Mouse (Mus musculus) embryonic facial prominence, embryonic 11.5 days (tissue): ENCODE measurements around the gene Phf21a. TPM values are rescaled to one million over a fixed set of nuclear protein-coding genes. Genes with fewer than 3 reads are reported as not detected.

Source experiments
- ATAC-seq: fragments of 200-750 bp; cut with Nextera tagmentation; replicated peaks from 2 replicates; pipeline ENCODE4 v1.8.0; 2017; ENCODE audit warnings: low read depth; ENCODE audit not compliant: insufficient number of reproducible peaks, low FRiP score, low TSS enrichment
- DNase-seq: peaks from one replicate; pipeline ENCODE4 v3.0.0-alpha.2; 2015; ENCODE audit warnings: low spot score
- H3K27ac ChIP-seq: fragments of 300-500 bp; sonication (generic); replicated peaks from 2 replicates; pipeline ENCODE4 v1.5.1; 2014; ENCODE audit warnings: mild to moderate bottlenecking, low read depth, low read length, control low read depth
- H3K27me3 ChIP-seq: fragments of 300-500 bp; sonication (generic); 2 replicates; pipeline ENCODE4 v1.6.1; 2014; ENCODE audit warnings: mild to moderate bottlenecking, low read length, moderate library complexity, mixed read lengths; ENCODE audit not compliant: control insufficient read depth, insufficient read depth
- H3K36me3 ChIP-seq: fragments of 300-500 bp; sonication (generic); replicated peaks from 2 replicates; pipeline ENCODE4 v1.6.1; 2014; ENCODE audit warnings: low read depth, mild to moderate bottlenecking, low read length, moderate library complexity, mixed read lengths; ENCODE audit not compliant: control insufficient read depth, insufficient read depth
- H3K4me1 ChIP-seq: fragments of 300-500 bp; sonication (generic); 2 replicates; pipeline ENCODE4 v1.6.1; 2014; ENCODE audit warnings: low read length, mixed read lengths; ENCODE audit not compliant: control insufficient read depth, insufficient read depth
- H3K4me2 ChIP-seq: fragments of 300-500 bp; sonication (generic); 2 replicates; pipeline ENCODE4 v1.6.1; 2014; ENCODE audit warnings: low read depth, mild to moderate bottlenecking, control low read depth, low read length, moderate library complexity
- H3K4me3 ChIP-seq: fragments of 300-500 bp; sonication (generic); 2 replicates; pipeline ENCODE4 v1.5.1; 2014; ENCODE audit warnings: low read depth, low read length, control low read depth
- H3K9ac ChIP-seq: fragments of 300-500 bp; sonication (generic); replicated peaks from 2 replicates; pipeline ENCODE4 v1.6.1; 2014; ENCODE audit warnings: mild to moderate bottlenecking, control low read depth, low read length
- H3K9me3 ChIP-seq: fragments of 300-500 bp; sonication (generic); replicated peaks from 2 replicates; pipeline ENCODE4 v1.6.1; 2016; ENCODE audit warnings: mild to moderate bottlenecking, low read length, inconsistent platforms, mixed read lengths; ENCODE audit not compliant: control insufficient read depth
- WGBS: fragments of 180-500 bp; shearing (Covaris S2); extraction: QIAGEN DNeasy Blood & Tissue Kit; methylation state at CpG from one replicate; pipeline ENCODE4 v1.1.7; 2014; 5-methylcytosine and 5-hydroxymethylcytosine counted together
- polyA plus RNA-seq: library from polyadenylated mRNA; unstranded; fragments of >200 nt; fragmentation: Nextera tagmentation; extraction: Ambion mirVana; gene quantifications from 2 replicates; pipeline ENCODE4 v1.2.1, GENCODE M21; 2014

The Phf21a gene
- polyA plus RNA-seq, 1 experiment from 2014 or later = 41.8 TPM

- DNase-seq (no peak), ATAC-seq (no peak)
- no peak overlapping the region for H3K4me2 ChIP-seq
- H3K4me3 ChIP-seq = no peak overlapping the region
- H3K4me1 ChIP-seq = peaks cover 3% of the 10 kb centered on the region; the same call in 1 of the 2 replicates
- no peak overlapping the region for H3K9ac ChIP-seq
- H3K27me3 ChIP-seq = no peaks in the 10 kb centered on the region
- no peak overlapping the region for H3K27ac ChIP-seq
- H3K9me3 ChIP-seq = no peaks in the 10 kb centered on the region
- no peaks in the 10 kb centered on the region; the same call in 1 of the 2 replicates for H3K36me3 ChIP-seq
- 96% methylated on average over 7 of the region's 7 CpGs for WGBS
These were observed 284.4 kb downstream of the Phf21a start for GRCm38 (mm10) chr2:92377320-92377719.

GRCm38 (mm10) chr2:92379783-92380494 is 287.0 kb downstream of the Phf21a start:
- H3K4me3 ChIP-seq = no peak overlapping the region
- H3K9ac ChIP-seq = no peak overlapping the region
- no peaks in the 10 kb centered on the region for H3K9me3 ChIP-seq
- no peak for ATAC-seq
- H3K27me3 ChIP-seq = no peaks in the 10 kb centered on the region
- H3K27ac ChIP-seq = no peak overlapping the region
- H3K4me1 ChIP-seq = peaks cover 3% of the 10 kb centered on the region; the same call in 1 of the 2 replicates
- H3K4me2 ChIP-seq = no peak overlapping the region
- no peak for DNase-seq
- WGBS = 76% methylated on average over 17 of the region's 17 CpGs
- H3K36me3 ChIP-seq = peaks cover 2% of the 10 kb centered on the region; the same call in 1 of the 2 replicates

- ATAC-seq (no peak), DNase-seq (no peak)
- peaks cover 4% of the 10 kb centered on the region; the same call in 1 of the 2 replicates for H3K36me3 ChIP-seq
- no peak overlapping the region for H3K4me2 ChIP-seq
- no peaks in the 10 kb centered on the region for H3K27me3 ChIP-seq
- H3K4me1 ChIP-seq = peaks cover 3% of the 10 kb centered on the region; the same call in 1 of the 2 replicates
- H3K27ac ChIP-seq = no peak overlapping the region
- no peaks in the 10 kb centered on the region for H3K9me3 ChIP-seq
- no peak overlapping the region for H3K9ac ChIP-seq
- WGBS = 75% methylated on average over 6 of the region's 6 CpGs
- H3K4me3 ChIP-seq = no peak overlapping the region
These were observed 287.7 kb downstream of the Phf21a start for GRCm38 (mm10) chr2:92380495-92381050.

DNA sequence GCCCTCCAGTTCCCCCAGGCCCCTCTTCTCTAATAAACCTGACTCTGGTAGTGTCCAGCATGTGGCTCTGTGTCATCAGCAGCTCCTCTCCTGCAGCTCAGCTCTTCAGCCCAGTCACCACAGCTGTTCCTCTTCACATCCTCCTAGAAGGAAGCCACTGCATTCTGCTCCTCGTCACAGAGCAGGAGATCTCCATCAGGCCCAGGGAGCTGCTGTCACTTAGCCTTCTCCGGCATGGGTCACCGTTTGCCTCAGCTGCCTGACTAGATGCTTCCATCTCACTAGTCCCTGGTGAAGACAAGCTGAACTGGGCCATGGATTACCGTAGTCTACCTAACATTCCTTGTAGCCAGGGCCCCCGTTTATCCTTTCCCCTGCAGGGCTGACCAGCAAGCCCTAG is 288.2 kb downstream of the Phf21a start:
- no peak for ATAC-seq
- Histone ChIP-seq H3K9ac (no peak overlapping the region), H3K36me3 (peaks cover 4% of the 10 kb centered on the region; the same call in 1 of the 2 replicates), H3K4me2 (no peak overlapping the region), H3K4me1 (peaks cover 2% of the 10 kb centered on the region; the same call in 1 of the 2 replicates), H3K27me3 (no peaks in the 10 kb centered on the region), H3K4me3 (no peak overlapping the region), H3K9me3 (no peaks in the 10 kb centered on the region), H3K27ac (no peak overlapping the region)
- 88% methylated on average over 5 of the region's 5 CpGs for WGBS
- DNase-seq = no peak

DNA sequence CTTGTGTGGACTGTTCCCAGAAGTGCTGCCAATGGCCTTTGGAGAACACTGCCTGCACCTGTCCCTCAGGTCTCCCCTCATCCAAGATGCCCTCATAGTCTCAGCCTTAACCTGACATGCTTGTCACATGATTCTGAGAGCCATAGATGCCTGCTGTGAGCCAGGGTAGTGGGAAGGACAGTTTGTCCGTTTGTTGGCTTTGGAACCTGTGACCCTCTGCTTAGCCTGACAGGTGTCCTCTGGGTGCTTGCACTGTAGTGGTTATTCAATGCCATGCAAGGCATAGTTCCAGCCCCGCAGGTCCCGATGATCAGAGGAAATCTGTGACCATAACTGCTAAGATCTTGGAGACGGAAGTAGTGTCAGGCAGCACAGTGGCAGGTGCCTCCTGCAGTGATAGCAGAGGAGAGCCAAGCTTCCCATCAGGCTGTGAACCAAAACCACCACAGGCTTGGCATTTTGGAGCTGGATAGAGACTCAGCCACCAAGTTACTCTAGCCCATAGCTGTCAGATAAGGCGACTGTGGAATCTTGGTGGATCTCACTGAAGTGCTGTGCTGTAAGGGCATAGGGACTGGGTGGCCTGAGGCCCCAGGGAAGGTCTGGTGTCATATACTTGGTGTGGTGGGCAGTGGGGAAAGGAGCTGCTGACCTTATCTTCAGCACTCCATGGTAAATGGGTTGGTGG is 289.1 kb downstream of the Phf21a start, which contains the start of gene 1700029I15Rik:
1700029I15Rik (plus strand) TSS at position 638 of the 688 bp plus-strand sequence.
- Histone ChIP-seq H3K27me3 (no peaks in the 10 kb centered on the region), H3K4me3 (no peak within 1 kb of the TSS), H3K9me3 (no peaks in the 10 kb centered on the region), H3K4me2 (no peak within 1 kb of the TSS), H3K9ac (no peak within 1 kb of the TSS), H3K36me3 (peaks cover 4% of the 10 kb centered on the region; the same call in 1 of the 2 replicates), H3K4me1 (no peaks in the 10 kb centered on the region), H3K27ac (no peak within 1 kb of the TSS)
- ATAC-seq (no peak), DNase-seq (no peak)
- WGBS = 84% methylated on average over 5 of the region's 5 CpGs

GRCm38 (mm10) chr2:92382759-92383158 is 289.8 kb downstream of the Phf21a start:
- Histone ChIP-seq H3K4me3 (no peak overlapping the region), H3K27me3 (no peaks in the 10 kb centered on the region), H3K9me3 (no peaks in the 10 kb centered on the region), H3K27ac (no peak overlapping the region), H3K4me1 (no peaks in the 10 kb centered on the region), H3K36me3 (peaks cover 4% of the 10 kb centered on the region; the same call in 1 of the 2 replicates), H3K9ac (no peak overlapping the region), H3K4me2 (no peak overlapping the region)
- ATAC-seq (no peak), DNase-seq (no peak)
- WGBS = 82% methylated on average over 4 of the region's 4 CpGs

- Histone ChIP-seq H3K27me3 (no peaks in the 10 kb centered on the region), H3K27ac (no peak overlapping the region), H3K4me3 (no peak overlapping the region), H3K9ac (no peak overlapping the region), H3K36me3 (peaks cover 4% of the 10 kb centered on the region; the same call in 1 of the 2 replicates), H3K4me1 (peaks cover 4% of the 10 kb centered on the region), H3K9me3 (no peaks in the 10 kb centered on the region), H3K4me2 (no peak overlapping the region)
- ATAC-seq (no peak), DNase-seq (no peak)
- WGBS = 78% methylated on average over 4 of the region's 4 CpGs
These were observed 291.2 kb downstream of the Phf21a start for GRCm38 (mm10) chr2:92384101-92384500.
